Mouse (Mus musculus): ENCODE results near the gene Tuba1c. TPM values are rescaled to one million over a fixed set of nuclear protein-coding genes. Genes with fewer than 3 reads are reported as not detected.

The Tuba1c gene
- total and polyA plus RNA-seq, 3 experiments: 178 to 390 (median 220) TPM

- Histone ChIP-seq H3K27ac (ENCODE audit: insufficient read depth, low read depth) (no peak overlapping the region), H3K4me2 (ENCODE audit: insufficient read depth, low read depth, poor library complexity, severe bottlenecking) (no peak overlapping the region), H3K9ac (ENCODE audit: insufficient read depth, low read depth) (no peak overlapping the region), H3K36me3 (replicated peaks in 1 of 2; ENCODE audit: control insufficient read depth in 1 of 2, insufficient read depth in 1 of 2, low read length in 1 of 2) (no peaks in the 10 kb centered on the region), H3K4me3 (replicated peaks in 1 of 3; ENCODE audit: low read depth in 2 of 3, low read length in 2 of 3, poor library complexity in 1 of 3) (no peak overlapping the region), H3K4me1 (ENCODE audit: control insufficient read depth in 1 of 2, insufficient read depth in 2 of 2) (peaks cover 0 to 9% of the 10 kb centered on the region in 2 experiments; a peak in 2 of 4 replicates), H3K27me3 (replicated peaks) (no peaks in the 10 kb centered on the region), H3K79me2 (replicated peaks; ENCODE audit: control insufficient read depth, extremely low read depth, insufficient read depth, poor library complexity, severe bottlenecking) (no peaks in the 10 kb centered on the region), H3K9me3 (replicated peaks; ENCODE audit: low read length) (peaks cover 3% of the 10 kb centered on the region)
- no peak for DNase-seq (ENCODE audit: extremely low read depth)
- in situ Hi-C loops (cut with MboI; ENCODE audit: low pct_ligation_motif_present, low pct_unique_long_range_greater_than_20kb, low sequenced_read_pairs): no loop called here
- TF ChIP-seq MXI1 (IDR thresholded peaks at IDR 0.05; ENCODE audit: low read depth, low read length) (no peak), ZC3H11A (IDR thresholded peaks at IDR 0.05; ENCODE audit: low read depth, low read length) (no peak), GABPA (IDR thresholded peaks at IDR 0.05; ENCODE audit: insufficient replicate concordance, low read depth, low read length) (no peak), ETS1 (conservative IDR thresholded peaks at IDR 0.05; ENCODE audit: low read depth, low read length) (no peak)
- dilution Hi-C loops (cut with MboI; ENCODE audit: extremely low pct_ligation_motif_present, extremely low pct_unique_long_range_greater_than_20kb, low sequenced_read_pairs): no loop called here
Observed at GRCm38 (mm10) chr15:99018630-99019029, 11.1 kb upstream of the Tuba1c start.

GRCm38 (mm10) chr15:99019436-99019835 is 10.3 kb upstream of the Tuba1c start:
- H3K4me2 ChIP-seq (ENCODE audit: insufficient read depth, low read depth, poor library complexity, severe bottlenecking): no peak overlapping the region
- peaks cover 3% of the 10 kb centered on the region for H3K9me3 ChIP-seq (replicated peaks; ENCODE audit: low read length)
- no peaks in the 10 kb centered on the region for H3K36me3 ChIP-seq (replicated peaks in 1 of 2; ENCODE audit: control insufficient read depth in 1 of 2, insufficient read depth in 1 of 2, low read length in 1 of 2)
- H3K9ac ChIP-seq (ENCODE audit: insufficient read depth, low read depth): no peak overlapping the region
- H3K79me2 ChIP-seq (replicated peaks; ENCODE audit: control insufficient read depth, extremely low read depth, insufficient read depth, poor library complexity, severe bottlenecking): no peaks in the 10 kb centered on the region
- H3K27me3 ChIP-seq (replicated peaks): no peaks in the 10 kb centered on the region
- peaks cover 0 to 9% of the 10 kb centered on the region in 2 experiments; a peak in 2 of 4 replicates for H3K4me1 ChIP-seq (ENCODE audit: control insufficient read depth in 1 of 2, insufficient read depth in 2 of 2)
- no peak for DNase-seq (ENCODE audit: extremely low read depth)
- TF ChIP-seq JUN (IDR thresholded peaks at IDR 0.05; ENCODE audit: insufficient read depth, low read depth, low read length) (no peak), USF2 (conservative IDR thresholded peaks at IDR 0.05; ENCODE audit: low read depth, low read length) (no peak), RCOR1 (conservative IDR thresholded peaks at IDR 0.05; ENCODE audit: low read depth, low read length) (no peak), KAT2A (IDR thresholded peaks at IDR 0.05; ENCODE audit: insufficient replicate concordance, low read length) (no peak), RAD21 (IDR thresholded peaks at IDR 0.05; ENCODE audit: low read depth, low read length) (no peak), SMC3 (IDR thresholded peaks at IDR 0.05; ENCODE audit: low read depth, low read length) (no peak)
- dilution Hi-C loops (cut with MboI; ENCODE audit: extremely low pct_ligation_motif_present, extremely low pct_unique_long_range_greater_than_20kb, low sequenced_read_pairs) (no loop called here), in situ Hi-C loops (cut with MboI; ENCODE audit: low pct_ligation_motif_present, low pct_unique_long_range_greater_than_20kb, low sequenced_read_pairs) (no loop called here)
- no peak overlapping the region for H3K4me3 ChIP-seq (replicated peaks in 1 of 3; ENCODE audit: low read depth in 2 of 3, low read length in 2 of 3, poor library complexity in 1 of 3)
- no peak overlapping the region for H3K27ac ChIP-seq (ENCODE audit: insufficient read depth, low read depth)

GRCm38 (mm10) chr15:99020171-99020570 is 9.5 kb upstream of the Tuba1c start:
- in situ Hi-C loops (cut with MboI; ENCODE audit: low pct_ligation_motif_present, low pct_unique_long_range_greater_than_20kb, low sequenced_read_pairs): no loop called here
- H3K36me3 ChIP-seq (replicated peaks in 1 of 2; ENCODE audit: control insufficient read depth in 1 of 2, insufficient read depth in 1 of 2, low read length in 1 of 2): no peaks in the 10 kb centered on the region
- H3K79me2 ChIP-seq (replicated peaks; ENCODE audit: control insufficient read depth, extremely low read depth, insufficient read depth, poor library complexity, severe bottlenecking): no peaks in the 10 kb centered on the region

More at GRCm38 (mm10) chr15:99020171-99020570, 9.5 kb upstream of the Tuba1c start:
- DNase-seq (ENCODE audit: extremely low read depth): no peak
- H3K27ac ChIP-seq (ENCODE audit: insufficient read depth, low read depth): no peak overlapping the region
- H3K27me3 ChIP-seq (replicated peaks): no peaks in the 10 kb centered on the region
- dilution Hi-C loops (cut with MboI; ENCODE audit: extremely low pct_ligation_motif_present, extremely low pct_unique_long_range_greater_than_20kb, low sequenced_read_pairs): no loop called here
- peaks cover 0 to 12% of the 10 kb centered on the region in 2 experiments; a peak in 2 of 4 replicates for H3K4me1 ChIP-seq (ENCODE audit: control insufficient read depth in 1 of 2, insufficient read depth in 2 of 2)
- H3K9ac ChIP-seq (ENCODE audit: insufficient read depth, low read depth): no peak overlapping the region
- H3K4me2 ChIP-seq (ENCODE audit: insufficient read depth, low read depth, poor library complexity, severe bottlenecking): no peak overlapping the region
- H3K9me3 ChIP-seq (replicated peaks; ENCODE audit: low read length): peaks cover 3% of the 10 kb centered on the region
- H3K4me3 ChIP-seq (replicated peaks in 1 of 3; ENCODE audit: low read depth in 2 of 3, low read length in 2 of 3, poor library complexity in 1 of 3): no peak overlapping the region
- TF ChIP-seq HCFC1 (IDR thresholded peaks at IDR 0.05; ENCODE audit: low read depth, low read length) (no peak), EP300 (IDR thresholded peaks at IDR 0.05; ENCODE audit: low read length) (no peak), POLR2AphosphoS2 (IDR thresholded peaks at IDR 0.05; ENCODE audit: low read depth, low read length) (no peak), GABPA (IDR thresholded peaks at IDR 0.05; ENCODE audit: insufficient replicate concordance, low read depth, low read length) (no peak), MAX (IDR thresholded peaks at IDR 0.05; ENCODE audit: low read length) (no peak), ELF1 (IDR thresholded peaks at IDR 0.05; ENCODE audit: low read depth, low read length) (no peak), RAD21 (IDR thresholded peaks at IDR 0.05; ENCODE audit: low read depth, low read length) (no peak)

All from CH12.LX (cell line).